Mouse (Mus musculus) thymus, adult 2 months (tissue): ENCODE results near the gene Celf2.

ENCODE experiments used
- CTCF ChIP-seq: fragments of 200-500 bp; IDR thresholded peaks from 2 replicates; pipeline ENCODE4 v1.5.1; 2012; ENCODE audit warnings: mild to moderate bottlenecking, control low read depth, low read length, moderate library complexity, borderline replicate concordance; ENCODE audit not compliant: control insufficient read depth, poor library complexity, insufficient read depth; ENCODE audit errors: extremely low read depth
- POLR2A ChIP-seq: fragments of 200-500 bp; IDR thresholded peaks from 2 replicates; pipeline ENCODE4 v1.6.1; 2012; ENCODE audit warnings: mild to moderate bottlenecking, low read length, control low read depth, moderate library complexity; ENCODE audit not compliant: control insufficient read depth, poor library complexity, insufficient read depth; ENCODE audit errors: extremely low read depth

- TF ChIP-seq CTCF (no peak), POLR2A (no peak)
These were observed 425.8 kb downstream of the Celf2 start for GRCm38 (mm10) chr2:7083489-7084090.
